Mouse (Mus musculus): Measurements from ENCODE around the gene Crhr2. TPM values are rescaled to one million over a fixed set of nuclear protein-coding genes. Genes with fewer than 3 reads are reported as not detected.

Crhr2 gene
- polyA plus RNA-seq, 1 experiment from 2014 or later: 0.84 TPM

GRCm38 (mm10) chr6:55133425-55133824 lies 609 bp upstream of the Crhr2 start:
- ATAC-seq (ENCODE audit: low read depth) (no peak), DNase-seq (ENCODE audit: low spot score) (peak; percentile 10)
- 43% methylated on average over 1 of the region's 1 CpGs for WGBS
- H3K27me3 ChIP-seq (replicated peaks; ENCODE audit: control insufficient read depth, insufficient read depth, low read length): no peaks in the 10 kb centered on the region
- no peak overlapping the region for H3K4me3 ChIP-seq (ENCODE audit: low read depth, low read length)
- no peaks in the 10 kb centered on the region for H3K36me3 ChIP-seq (ENCODE audit: control insufficient read depth, insufficient read depth, low read length)
- 0 out of 2 replicates have a peak, but pooled peaks cover 3% of the 10 kb centered on the region for H3K4me1 ChIP-seq (ENCODE audit: control insufficient read depth, insufficient read depth, low read length)
- no peaks in the 10 kb centered on the region for H3K9me3 ChIP-seq (ENCODE audit: control insufficient read depth, low read length)
- H3K27ac ChIP-seq (replicated peaks; ENCODE audit: low read depth, low read length): no peak overlapping the region
- no peak overlapping the region for H3K4me2 ChIP-seq (ENCODE audit: low read depth, low read length)
- H3K9ac ChIP-seq (ENCODE audit: low read depth, low read length): no peak overlapping the region

GRCm38 (mm10) chr6:55131301-55131700 lies 1.5 kb downstream of the Crhr2 start:
- 71% methylated on average over 4 of the region's 4 CpGs for whole genome bisulfite sequencing
- ATAC-seq (ENCODE audit: low read depth) (no peak), DNase-seq (ENCODE audit: low spot score) (no peak)
- Histone ChIP-seq H3K36me3 (ENCODE audit: control insufficient read depth, insufficient read depth, low read length) (no peaks in the 10 kb centered on the region), H3K27ac (replicated peaks; ENCODE audit: low read depth, low read length) (no peak overlapping the region), H3K4me1 (ENCODE audit: control insufficient read depth, insufficient read depth, low read length) (0 out of 2 replicates have a peak, but pooled peaks cover 3% of the 10 kb centered on the region), H3K27me3 (replicated peaks; ENCODE audit: control insufficient read depth, insufficient read depth, low read length) (no peaks in the 10 kb centered on the region), H3K4me3 (ENCODE audit: low read depth, low read length) (no peak overlapping the region), H3K4me2 (ENCODE audit: low read depth, low read length) (no peak overlapping the region), H3K9ac (ENCODE audit: low read depth, low read length) (no peak overlapping the region), H3K9me3 (ENCODE audit: control insufficient read depth, low read length) (no peaks in the 10 kb centered on the region)

DNA sequence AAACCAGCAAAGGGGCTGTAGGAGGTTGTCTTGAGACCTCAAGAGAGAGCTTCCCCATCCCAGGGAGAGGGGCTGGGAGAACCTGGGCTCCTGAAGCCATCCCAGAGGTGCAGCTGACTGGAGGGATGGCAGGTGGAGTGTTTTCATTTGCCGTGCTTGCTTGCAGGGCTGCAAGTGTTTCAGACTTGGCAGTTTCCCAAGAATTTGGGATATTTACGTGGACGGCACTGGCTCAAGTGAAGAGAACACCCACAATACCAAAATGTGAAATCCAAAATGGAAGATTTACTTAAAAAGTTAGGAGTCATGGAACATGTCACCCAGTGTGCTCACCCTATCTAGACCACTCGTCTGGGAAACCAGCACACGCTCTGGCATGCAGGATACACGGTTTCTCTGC lies 2.2 kb downstream of the Crhr2 start:
- 39% methylated on average over 6 of the region's 6 CpGs for WGBS
- no peaks in the 10 kb centered on the region for H3K9me3 ChIP-seq (ENCODE audit: control insufficient read depth, low read length)
- 0 out of 2 replicates have a peak, but pooled peaks cover 3% of the 10 kb centered on the region for H3K4me1 ChIP-seq (ENCODE audit: control insufficient read depth, insufficient read depth, low read length)
- no peak overlapping the region for H3K27ac ChIP-seq (replicated peaks; ENCODE audit: low read depth, low read length)
- ATAC-seq (ENCODE audit: low read depth) (no peak), DNase-seq (ENCODE audit: low spot score) (peak; percentile 54)
- no peak overlapping the region for H3K4me3 ChIP-seq (ENCODE audit: low read depth, low read length)
- H3K9ac ChIP-seq (ENCODE audit: low read depth, low read length): no peak overlapping the region
- no peaks in the 10 kb centered on the region for H3K36me3 ChIP-seq (ENCODE audit: control insufficient read depth, insufficient read depth, low read length)
- no peak overlapping the region for H3K4me2 ChIP-seq (ENCODE audit: low read depth, low read length)
- H3K27me3 ChIP-seq (replicated peaks; ENCODE audit: control insufficient read depth, insufficient read depth, low read length): no peaks in the 10 kb centered on the region

DNA sequence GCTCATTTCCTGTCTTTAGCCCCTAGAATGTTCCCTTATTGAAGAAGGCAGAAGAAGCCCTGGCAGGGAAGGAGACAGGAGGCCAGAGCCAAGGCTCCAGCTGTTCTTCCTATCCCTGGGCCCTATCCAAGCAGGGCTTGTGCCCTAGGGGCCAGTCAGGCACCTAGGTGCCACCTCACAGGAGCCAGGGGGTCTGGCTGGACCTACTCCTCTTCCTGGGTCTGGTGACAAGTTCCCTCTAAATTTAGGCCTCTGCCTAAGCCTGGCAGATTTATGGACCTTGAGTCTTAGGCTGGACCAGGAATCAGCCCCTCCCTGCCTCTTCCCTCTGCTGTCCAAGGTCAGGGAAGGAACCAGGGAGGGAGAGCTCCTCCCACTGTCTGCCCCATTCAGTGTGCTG lies 4.4 kb downstream of the Crhr2 start:
- no peaks in the 10 kb centered on the region for H3K27me3 ChIP-seq (replicated peaks; ENCODE audit: control insufficient read depth, insufficient read depth, low read length)
- 0 out of 2 replicates have a peak, but pooled peaks cover 3% of the 10 kb centered on the region for H3K4me1 ChIP-seq (ENCODE audit: control insufficient read depth, insufficient read depth, low read length)
- no peak overlapping the region for H3K27ac ChIP-seq (replicated peaks; ENCODE audit: low read depth, low read length)
- no peak overlapping the region for H3K4me2 ChIP-seq (ENCODE audit: low read depth, low read length)
- no peaks in the 10 kb centered on the region for H3K36me3 ChIP-seq (ENCODE audit: control insufficient read depth, insufficient read depth, low read length)
- H3K9ac ChIP-seq (ENCODE audit: low read depth, low read length): no peak overlapping the region
- DNase-seq (ENCODE audit: low spot score): no peak
- H3K9me3 ChIP-seq (ENCODE audit: control insufficient read depth, low read length): no peaks in the 10 kb centered on the region
- no peak for ATAC-seq (ENCODE audit: low read depth)
- no peak overlapping the region for H3K4me3 ChIP-seq (ENCODE audit: low read depth, low read length)

GRCm38 (mm10) chr6:55126576-55126975 lies 6.2 kb downstream of the Crhr2 start:
- no peak overlapping the region for H3K4me3 ChIP-seq (ENCODE audit: low read depth, low read length)

GRCm38 (mm10) chr6:55123056-55123455 lies 9.8 kb downstream of the Crhr2 start:
- ATAC-seq (ENCODE audit: low read depth) (no peak), DNase-seq (ENCODE audit: low spot score) (no peak)
- Histone ChIP-seq H3K9ac (ENCODE audit: low read depth, low read length) (no peak overlapping the region), H3K4me2 (ENCODE audit: low read depth, low read length) (no peak overlapping the region), H3K4me1 (ENCODE audit: control insufficient read depth, insufficient read depth, low read length) (0 out of 2 replicates have a peak, but pooled peaks cover 1% of the 10 kb centered on the region), H3K27me3 (replicated peaks; ENCODE audit: control insufficient read depth, insufficient read depth, low read length) (peaks cover 25% of the 10 kb centered on the region), H3K36me3 (ENCODE audit: control insufficient read depth, insufficient read depth, low read length) (no peaks in the 10 kb centered on the region), H3K27ac (replicated peaks; ENCODE audit: low read depth, low read length) (no peak overlapping the region), H3K4me3 (ENCODE audit: low read depth, low read length) (no peak overlapping the region), H3K9me3 (ENCODE audit: control insufficient read depth, low read length) (no peaks in the 10 kb centered on the region)
- WGBS: 44% methylated on average over 4 of the region's 4 CpGs

More at GRCm38 (mm10) chr6:55126576-55126975, 6.2 kb downstream of the Crhr2 start:
- no peak overlapping the region for H3K4me2 ChIP-seq (ENCODE audit: low read depth, low read length)
- H3K36me3 ChIP-seq (ENCODE audit: control insufficient read depth, insufficient read depth, low read length): no peaks in the 10 kb centered on the region
- ATAC-seq (ENCODE audit: low read depth) (no peak), DNase-seq (ENCODE audit: low spot score) (no peak)
- no peak overlapping the region for H3K27ac ChIP-seq (replicated peaks; ENCODE audit: low read depth, low read length)
- no peaks in the 10 kb centered on the region for H3K27me3 ChIP-seq (replicated peaks; ENCODE audit: control insufficient read depth, insufficient read depth, low read length)
- no peak overlapping the region for H3K9ac ChIP-seq (ENCODE audit: low read depth, low read length)
- no peaks in the 10 kb centered on the region for H3K9me3 ChIP-seq (ENCODE audit: control insufficient read depth, low read length)
- WGBS: 75% methylated on average over 5 of the region's 5 CpGs
- H3K4me1 ChIP-seq (ENCODE audit: control insufficient read depth, insufficient read depth, low read length): 0 out of 2 replicates have a peak, but pooled peaks cover 3% of the 10 kb centered on the region

- peak overlapping the region; percentile 37 for H3K9ac ChIP-seq (ENCODE audit: low read depth, low read length)
- H3K9me3 ChIP-seq (ENCODE audit: control insufficient read depth, low read length): no peaks in the 10 kb centered on the region
- peak; percentile 53; the same call in 1 of the 2 replicates for ATAC-seq (ENCODE audit: low read depth)
- no peak overlapping the region for H3K27ac ChIP-seq (replicated peaks; ENCODE audit: low read depth, low read length)
- H3K4me2 ChIP-seq (ENCODE audit: low read depth, low read length): peak overlapping the region; percentile 84
- peak; percentile 6 for DNase-seq (ENCODE audit: low spot score)
- no peaks in the 10 kb centered on the region for H3K36me3 ChIP-seq (ENCODE audit: control insufficient read depth, insufficient read depth, low read length)
- H3K4me1 ChIP-seq (ENCODE audit: control insufficient read depth, insufficient read depth, low read length): peaks cover 7% of the 10 kb centered on the region; the same call in 1 of the 2 replicates
- H3K27me3 ChIP-seq (replicated peaks; ENCODE audit: control insufficient read depth, insufficient read depth, low read length): peaks cover 74% of the 10 kb centered on the region
- H3K4me3 ChIP-seq (ENCODE audit: low read depth, low read length): peak overlapping the region; percentile 48
- under 1% methylated on average over 35 of the region's 68 CpGs for WGBS
Observed at GRCm38 (mm10) chr6:55117325-55118109, 15.3 kb downstream of the Crhr2 start.

DNA sequence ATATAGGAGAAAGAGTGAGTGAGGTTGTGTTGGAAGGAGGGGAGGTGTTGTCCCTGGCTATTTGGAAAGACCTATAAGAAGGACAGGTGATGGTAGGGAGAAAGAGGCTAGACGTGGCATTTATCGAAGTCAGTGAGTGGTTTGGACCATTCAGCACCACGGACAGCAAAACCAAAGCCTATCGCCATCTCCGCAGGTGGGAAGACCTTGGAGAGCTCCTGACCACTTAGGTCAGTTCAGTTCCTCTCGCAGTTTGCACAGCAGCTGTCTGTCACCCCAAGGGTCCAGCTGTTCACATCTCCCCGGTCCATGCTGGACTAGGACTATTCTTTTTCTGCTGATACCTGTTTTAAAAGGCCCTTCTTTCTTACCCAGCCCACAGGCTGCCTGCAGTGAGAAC lies 24.5 kb downstream of the Crhr2 start:
- no peak overlapping the region for H3K9ac ChIP-seq (ENCODE audit: low read depth, low read length)
- H3K4me3 ChIP-seq (ENCODE audit: low read depth, low read length): no peak overlapping the region
- no peak overlapping the region for H3K4me2 ChIP-seq (ENCODE audit: low read depth, low read length)
- no peaks in the 10 kb centered on the region for H3K36me3 ChIP-seq (ENCODE audit: control insufficient read depth, insufficient read depth, low read length)
- 11% methylated on average over 7 of the region's 7 CpGs for WGBS
- peak; percentile 89 for DNase-seq (ENCODE audit: low spot score)
- no peaks in the 10 kb centered on the region for H3K4me1 ChIP-seq (ENCODE audit: control insufficient read depth, insufficient read depth, low read length)
- peaks cover 2% of the 10 kb centered on the region for H3K27me3 ChIP-seq (replicated peaks; ENCODE audit: control insufficient read depth, insufficient read depth, low read length)
- ATAC-seq (ENCODE audit: low read depth): no peak
- no peak overlapping the region for H3K27ac ChIP-seq (replicated peaks; ENCODE audit: low read depth, low read length)
- H3K9me3 ChIP-seq (ENCODE audit: control insufficient read depth, low read length): no peaks in the 10 kb centered on the region

GRCm38 (mm10) chr6:55098603-55099002 lies 34.2 kb downstream of the Crhr2 start:
- H3K4me1 ChIP-seq (ENCODE audit: control insufficient read depth, insufficient read depth, low read length): no peaks in the 10 kb centered on the region
- H3K27ac ChIP-seq (replicated peaks; ENCODE audit: low read depth, low read length): no peak overlapping the region
- no peak overlapping the region for H3K4me2 ChIP-seq (ENCODE audit: low read depth, low read length)
- WGBS: 74% methylated on average over 5 of the region's 5 CpGs
- no peak for DNase-seq (ENCODE audit: low spot score)
- no peaks in the 10 kb centered on the region for H3K36me3 ChIP-seq (ENCODE audit: control insufficient read depth, insufficient read depth, low read length)
- no peak overlapping the region for H3K4me3 ChIP-seq (ENCODE audit: low read depth, low read length)
- no peaks in the 10 kb centered on the region for H3K27me3 ChIP-seq (replicated peaks; ENCODE audit: control insufficient read depth, insufficient read depth, low read length)
- H3K9ac ChIP-seq (ENCODE audit: low read depth, low read length): no peak overlapping the region
- no peak for ATAC-seq (ENCODE audit: low read depth)
- H3K9me3 ChIP-seq (ENCODE audit: control insufficient read depth, low read length): no peaks in the 10 kb centered on the region
